Mouse (Mus musculus): ENCODE results near the gene Onecut1.

- TF ChIP-seq GATA1 (IDR thresholded peaks at IDR 0.05; ENCODE audit: low read length) (no peak), TAL1 (IDR thresholded peaks at IDR 0.05; ENCODE audit: low read length) (no peak)
Observed at GRCm38 (mm10) chr9:74938670-74939534, 77.2 kb downstream of the Onecut1 start.
